Mouse (Mus musculus) R1 (cell line): ENCODE results near the gene Acad9.

Experiments used
- DNase-seq: peaks from one replicate; pipeline ENCODE4 v3.0.0-alpha.2; 2018; ENCODE audit warnings: low read depth, low spot score

Gene Acad9

GRCm38 (mm10) chr3:36065843-36066651 lies at the start of gene Acad9:
TSS of gene Acad9 (plus strand) at chr3:36065979.
- peak; percentile 96 for DNase-seq

DNA sequence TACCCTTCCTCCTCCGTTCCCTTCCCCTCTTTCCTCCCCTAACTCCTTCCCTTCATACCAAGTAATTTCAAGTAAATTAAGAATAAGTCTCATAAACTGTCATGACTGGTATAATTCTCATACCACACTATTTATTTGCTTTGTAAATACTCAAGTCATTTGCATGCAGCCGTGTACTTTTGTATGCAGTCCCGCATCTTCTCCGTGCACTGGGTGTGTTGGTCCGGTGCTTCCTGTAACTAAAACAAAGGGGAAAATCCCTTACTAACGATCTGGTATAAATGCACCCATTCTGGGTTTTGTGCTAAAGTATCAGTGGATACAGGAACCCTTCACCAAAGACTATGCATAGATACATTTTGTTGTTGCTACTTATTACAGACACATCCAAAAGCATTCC lies 40.0 kb upstream of the Acad9 start:
- no peak for DNase-seq

GRCm38 (mm10) chr3:36029993-36030392 lies 35.8 kb upstream of the Acad9 start:
- no peak for DNase-seq

- no peak for DNase-seq
These were observed 33.9 kb upstream of the Acad9 start for GRCm38 (mm10) chr3:36031740-36032510.

GRCm38 (mm10) chr3:36044520-36044919 lies 21.3 kb upstream of the Acad9 start:
- no peak for DNase-seq

GRCm38 (mm10) chr3:36045086-36045485 lies 20.7 kb upstream of the Acad9 start:
- DNase-seq, result no peak

DNA sequence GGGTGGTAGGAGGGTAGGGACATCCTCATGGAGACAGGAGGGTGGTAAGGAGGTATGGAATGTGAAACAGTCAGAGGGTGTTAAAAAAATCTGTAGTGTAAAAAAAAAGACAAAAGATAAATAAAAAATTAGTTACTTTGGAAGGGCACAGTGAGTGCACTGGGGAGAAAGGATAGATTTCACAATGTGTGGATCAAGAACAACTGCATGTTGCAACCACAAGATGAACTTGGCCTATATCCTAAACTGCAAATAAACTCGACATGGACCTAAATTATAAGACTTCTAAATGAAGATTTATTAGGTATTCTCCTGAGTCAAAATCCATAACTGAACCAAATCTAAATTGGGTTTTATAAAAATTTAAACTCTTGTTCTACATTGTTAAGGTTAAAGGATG lies 16.7 kb upstream of the Acad9 start:
- no peak for DNase-seq

DNA sequence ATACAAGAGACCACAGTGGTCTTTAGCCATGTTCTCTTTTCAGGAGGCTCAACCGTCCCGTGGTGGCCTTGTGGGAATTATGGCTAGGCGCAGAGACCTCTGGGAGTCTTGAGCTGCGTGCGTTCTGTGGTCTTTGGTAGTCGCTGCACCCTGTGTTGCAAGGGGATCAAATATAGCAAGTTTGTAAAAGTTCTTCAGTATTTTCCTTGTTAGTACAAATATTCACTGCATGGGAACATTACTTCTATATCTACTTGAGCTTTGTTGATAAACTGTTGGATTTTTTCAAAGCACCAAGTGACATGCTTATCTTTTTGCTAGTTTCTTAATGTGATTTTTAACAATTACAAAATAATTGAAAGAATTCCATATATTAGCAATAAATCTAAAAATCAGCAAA lies 12.3 kb upstream of the Acad9 start, which contains the start of gene Ccdc144b:
Gene Ccdc144b, minus strand, starts transcription at position 101 of the 400 bp plus-strand sequence.
- no peak for DNase-seq

GRCm38 (mm10) chr3:36060096-36060850 lies 5.5 kb upstream of the Acad9 start:
- peak; percentile 74 for DNase-seq

- no peak for DNase-seq
These were observed 1.2 kb upstream of the Acad9 start for GRCm38 (mm10) chr3:36064592-36065061.

GRCm38 (mm10) chr3:36065166-36065565 lies 613 bp upstream of the Acad9 start:
- peak; percentile 12 for DNase-seq

DNA sequence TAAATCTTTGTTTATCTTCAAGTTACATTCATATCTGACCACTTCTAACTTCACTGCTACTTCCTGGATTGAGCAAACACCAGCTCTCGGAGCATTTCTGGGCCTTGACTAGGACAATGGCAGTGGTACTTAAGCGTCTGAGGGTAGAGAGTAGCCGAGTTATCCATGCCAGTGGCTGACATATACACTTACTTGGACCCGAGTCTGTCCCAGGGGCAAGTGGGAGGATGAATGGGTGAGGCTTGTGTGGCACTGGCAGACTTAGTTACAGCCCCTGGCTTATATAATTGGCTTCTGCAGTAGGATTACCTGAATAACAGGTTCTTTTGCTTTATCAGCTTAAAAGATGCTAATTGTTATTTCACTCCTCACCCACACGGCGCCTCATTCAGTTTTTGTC lies 2.0 kb downstream of the Acad9 start:
- DNase-seq, result no peak

GRCm38 (mm10) chr3:36070436-36070835 lies 4.7 kb downstream of the Acad9 start:
- DNase-seq, result no peak

GRCm38 (mm10) chr3:36071047-36071446 lies 5.3 kb downstream of the Acad9 start:
- DNase-seq, result no peak

DNA sequence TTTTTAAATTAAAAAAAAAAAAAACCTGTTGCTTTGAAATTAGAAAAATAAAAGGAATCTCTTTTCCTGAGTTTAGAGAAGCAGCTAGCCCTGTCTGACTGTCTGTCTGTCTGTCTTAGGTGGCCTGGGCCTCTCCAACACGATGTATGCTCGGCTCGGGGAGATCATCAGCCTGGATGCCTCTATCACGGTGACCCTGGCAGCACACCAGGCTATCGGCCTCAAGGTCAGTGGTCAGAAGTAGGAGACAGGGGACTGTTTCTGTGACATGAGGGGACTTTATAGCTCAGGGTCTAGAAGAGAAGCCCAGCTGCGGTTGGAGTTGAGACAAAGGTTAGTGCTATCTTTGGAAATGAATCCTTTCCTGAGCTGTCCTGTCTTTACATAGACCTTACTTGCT lies 8.5 kb downstream of the Acad9 start:
- no peak for DNase-seq

- no peak for DNase-seq
These were observed 9.7 kb downstream of the Acad9 start for GRCm38 (mm10) chr3:36075466-36075865.

- no peak for DNase-seq
These were observed 11.6 kb downstream of the Acad9 start for GRCm38 (mm10) chr3:36077386-36077785.

DNA sequence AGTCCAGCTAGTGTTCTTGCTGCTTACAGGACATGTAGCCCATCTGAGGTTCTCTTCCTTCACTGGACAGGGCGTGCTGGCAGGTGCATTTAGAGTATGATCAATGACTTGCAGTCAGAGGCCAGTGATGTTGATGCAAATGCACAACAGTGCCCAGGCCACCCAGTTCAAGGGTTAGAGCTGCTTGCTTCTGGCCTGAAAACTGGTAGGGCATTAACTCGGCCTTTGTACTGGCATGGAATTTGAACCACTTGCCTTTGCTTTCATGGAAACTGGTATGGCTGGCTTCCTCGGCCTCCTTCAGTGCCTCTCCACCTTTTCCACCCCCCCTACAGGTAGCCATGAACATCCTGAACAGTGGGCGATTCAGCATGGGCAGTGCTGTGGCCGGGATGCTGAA lies 14.1 kb downstream of the Acad9 start:
- DNase-seq, result no peak

DNA sequence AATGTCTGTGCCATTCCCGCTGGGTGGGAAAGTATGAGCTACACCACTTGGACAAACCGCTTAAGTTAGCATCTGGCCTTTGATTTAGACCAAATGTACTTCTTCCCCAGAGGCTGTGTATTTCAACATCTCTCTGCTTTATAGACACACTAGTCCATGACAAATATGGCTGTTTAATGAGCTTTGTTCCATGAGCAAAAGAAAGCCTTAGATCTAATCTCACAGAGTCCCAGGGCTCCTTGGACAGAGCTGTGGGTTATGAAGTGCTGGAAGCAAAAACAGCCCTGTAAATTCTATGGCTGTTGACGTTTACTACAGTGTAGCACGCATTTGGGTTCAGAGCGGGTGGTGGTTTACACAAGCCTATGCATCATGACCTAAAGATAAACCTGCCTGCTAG lies 15.0 kb downstream of the Acad9 start:
- DNase-seq, result no peak

DNA sequence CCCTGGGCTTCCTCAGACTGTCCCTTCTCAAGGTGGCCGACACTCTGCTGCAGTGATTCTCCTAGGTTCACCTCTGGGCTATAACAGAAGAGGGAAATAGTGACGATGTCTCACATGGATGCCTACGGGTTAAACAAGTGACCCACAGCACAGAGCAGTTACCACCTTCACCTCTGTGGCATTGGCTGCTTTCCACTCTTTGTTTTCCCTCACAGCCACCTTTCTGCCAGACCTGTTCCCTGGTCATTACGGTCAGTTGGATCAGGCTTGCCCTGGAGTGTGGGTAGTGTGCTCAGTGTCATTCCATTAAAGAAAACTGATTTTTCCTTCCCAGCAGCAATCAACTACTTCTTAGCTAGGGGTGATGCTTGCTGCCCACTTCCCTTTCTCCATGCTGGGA lies 17.1 kb downstream of the Acad9 start:
- DNase-seq, result no peak

DNA sequence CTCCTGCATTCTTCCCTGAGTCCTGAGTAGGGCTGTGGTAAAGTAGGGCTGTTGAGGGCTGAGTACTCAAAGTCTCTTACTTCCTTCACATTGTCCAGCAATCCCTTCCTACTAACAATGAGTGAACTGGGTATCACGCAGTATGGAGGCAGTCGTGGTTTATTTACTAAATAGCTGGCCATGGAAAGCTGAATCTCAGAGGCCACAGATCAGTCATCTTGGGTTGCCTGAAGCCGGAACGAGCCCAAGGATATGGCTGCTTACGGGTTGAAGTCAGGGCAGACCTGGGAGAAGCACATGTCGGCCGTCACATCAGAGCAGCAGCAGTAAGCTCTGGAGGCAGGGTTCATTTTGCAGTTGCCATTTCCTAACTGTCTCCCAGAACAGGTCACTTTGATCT lies 17.6 kb downstream of the Acad9 start:
- no peak for DNase-seq

- no peak for DNase-seq
These were observed 19.6 kb downstream of the Acad9 start for GRCm38 (mm10) chr3:36085394-36085793.
